Mouse (Mus musculus) heart, embryonic 12.5 days (tissue): ENCODE results near the gene Adgrg6. TPM values are rescaled to one million over a fixed set of nuclear protein-coding genes. Genes with fewer than 3 reads are reported as not detected.

ENCODE experiments used
- ATAC-seq: fragments of 200-750 bp; cut with Nextera tagmentation; 2 replicates; pipeline ENCODE4 v1.8.0; 2017; ENCODE audit warnings: moderate TSS enrichment, moderate library complexity; ENCODE audit not compliant: insufficient number of reproducible peaks, low FRiP score
- H3K27ac ChIP-seq: fragments of 300-500 bp; sonication (generic); 2 replicates; pipeline ENCODE4 v1.5.1; 2016; ENCODE audit warnings: mild to moderate bottlenecking, moderate library complexity; ENCODE audit not compliant: poor library complexity, severe bottlenecking
- H3K27me3 ChIP-seq: fragments of 300-500 bp; sonication (generic); replicated peaks from 2 replicates; pipeline ENCODE4 v1.6.1; 2016; ENCODE audit warnings: mild to moderate bottlenecking, moderate library complexity
- H3K36me3 ChIP-seq: fragments of 300-500 bp; sonication (generic); 2 replicates; pipeline ENCODE4 v1.6.1; 2016; ENCODE audit warnings: mild to moderate bottlenecking, moderate library complexity
- H3K4me1 ChIP-seq: fragments of 300-500 bp; sonication (generic); replicated peaks from 2 replicates; pipeline ENCODE4 v1.6.1; 2016; ENCODE audit warnings: mild to moderate bottlenecking
- H3K4me2 ChIP-seq: fragments of 300-500 bp; sonication (generic); 2 replicates; pipeline ENCODE4 v1.6.1; 2016; ENCODE audit warnings: mild to moderate bottlenecking, moderate library complexity
- H3K4me3 ChIP-seq: fragments of 300-500 bp; sonication (generic); 2 replicates; pipeline ENCODE4 v1.5.1; 2016; ENCODE audit warnings: mild to moderate bottlenecking
- H3K9ac ChIP-seq: fragments of 300-500 bp; sonication (generic); 2 replicates; pipeline ENCODE4 v1.6.1; 2016; ENCODE audit warnings: mild to moderate bottlenecking, moderate library complexity
- H3K9me3 ChIP-seq: fragments of 300-500 bp; sonication (generic); replicated peaks from 2 replicates; pipeline ENCODE4 v1.6.1; 2016; ENCODE audit warnings: mild to moderate bottlenecking, moderate library complexity
- WGBS: fragments of 180-500 bp; shearing (Covaris S2); methylation state at CpG from one replicate; pipeline ENCODE4 v1.1.7; 2016; 5-methylcytosine and 5-hydroxymethylcytosine counted together
- polyA plus RNA-seq: library from polyadenylated mRNA; unstranded; fragments of >200 nt; fragmentation: Nextera tagmentation; extraction: Ambion mirVana; gene quantifications from 2 replicates; pipeline ENCODE4 v1.2.1, GENCODE M21; 2016

The Adgrg6 gene
- polyA plus RNA-seq, 1 experiment from 2014 or later = 28.4 TPM

DNA sequence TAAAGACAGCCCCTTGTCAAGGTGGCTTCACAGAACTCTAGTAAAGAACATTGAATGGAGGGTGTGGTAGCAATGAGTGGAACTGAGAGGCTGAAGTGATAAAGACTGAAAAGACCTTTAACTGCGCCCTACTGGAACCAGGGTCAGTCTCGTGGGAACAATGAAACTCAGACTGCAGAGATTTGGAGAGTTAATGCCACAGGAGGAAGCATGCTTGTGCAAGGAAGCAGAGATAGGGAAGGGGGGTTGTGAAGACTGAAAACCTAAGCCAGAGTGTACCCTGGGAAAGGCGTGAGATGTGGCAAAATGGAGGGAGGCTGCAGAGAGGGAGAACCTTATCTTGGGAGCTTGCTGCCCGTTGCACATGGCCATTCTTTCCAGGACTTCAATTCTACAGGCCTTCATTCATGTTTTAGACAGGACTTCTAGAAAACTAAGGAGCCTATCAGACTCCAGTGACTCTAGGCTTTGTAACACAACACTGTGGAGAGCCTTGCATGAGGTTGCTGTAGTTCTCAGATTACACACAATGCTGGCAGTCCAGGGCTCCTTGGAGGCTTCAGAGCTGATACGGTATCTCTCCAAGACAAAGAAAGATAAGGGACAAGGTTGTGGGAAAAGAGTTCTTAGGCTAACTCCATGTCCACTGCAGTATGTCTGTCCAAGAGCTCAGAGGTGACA lies 85.1 kb downstream of the Adgrg6 start:
- no peak overlapping the region for H3K9ac ChIP-seq
- H3K36me3 ChIP-seq = no peaks in the 10 kb centered on the region
- WGBS = 23% methylated on average over 5 of the region's 5 CpGs
- peak overlapping the region; percentile 58 for H3K27ac ChIP-seq
- no peak overlapping the region for H3K4me3 ChIP-seq
- peak; percentile 82 for ATAC-seq
- peaks cover 19% of the 10 kb centered on the region for H3K4me1 ChIP-seq
- no peaks in the 10 kb centered on the region for H3K27me3 ChIP-seq
- H3K9me3 ChIP-seq = no peaks in the 10 kb centered on the region
- 0 out of 2 replicates have a peak overlapping the region, but pooled peaks have one; percentile 4 for H3K4me2 ChIP-seq

GRCm38 (mm10) chr10:14459819-14460218 lies 85.6 kb downstream of the Adgrg6 start:
- Histone ChIP-seq H3K27ac (peak overlapping the region; percentile 58), H3K36me3 (no peaks in the 10 kb centered on the region)
- peak; percentile 33; the same call in 1 of the 2 replicates for ATAC-seq

DNA sequence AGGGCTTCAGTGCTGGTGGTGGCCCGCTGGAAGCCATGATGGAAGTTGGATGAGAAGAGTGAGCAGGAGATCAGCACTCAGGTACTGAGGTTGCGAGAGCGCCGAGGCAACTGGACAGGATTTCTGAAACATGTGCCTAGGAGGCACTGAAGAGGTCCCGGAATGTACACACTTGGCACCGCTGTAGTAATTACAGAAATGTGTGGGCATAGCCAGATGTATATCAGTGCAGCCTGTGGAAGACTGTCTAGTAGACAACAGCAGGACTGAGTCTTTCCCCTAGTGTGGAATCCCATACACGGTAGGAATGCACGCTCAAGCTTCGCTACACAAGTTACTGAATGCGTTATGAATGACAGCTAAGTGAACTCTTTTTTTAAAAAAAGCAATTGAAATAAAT lies 86.1 kb downstream of the Adgrg6 start:
- ATAC-seq = no peak
- no peaks in the 10 kb centered on the region for H3K9me3 ChIP-seq
- WGBS = 84% methylated on average over 10 of the region's 10 CpGs
- peaks cover 17% of the 10 kb centered on the region for H3K4me1 ChIP-seq
- no peaks in the 10 kb centered on the region for H3K27me3 ChIP-seq
- peak overlapping the region; percentile 41; the same call in 1 of the 2 replicates for H3K27ac ChIP-seq
- H3K36me3 ChIP-seq = no peaks in the 10 kb centered on the region
- H3K4me2 ChIP-seq = no peak overlapping the region
- no peak overlapping the region for H3K4me3 ChIP-seq
- no peak overlapping the region for H3K9ac ChIP-seq

More at GRCm38 (mm10) chr10:14459819-14460218, 85.6 kb downstream of the Adgrg6 start:
- Histone ChIP-seq H3K9ac (no peak overlapping the region), H3K27me3 (no peaks in the 10 kb centered on the region), H3K4me3 (no peak overlapping the region), H3K9me3 (no peaks in the 10 kb centered on the region), H3K4me1 (peaks cover 19% of the 10 kb centered on the region), H3K4me2 (no peak overlapping the region)
- 54% methylated on average over 7 of the region's 7 CpGs for WGBS

DNA sequence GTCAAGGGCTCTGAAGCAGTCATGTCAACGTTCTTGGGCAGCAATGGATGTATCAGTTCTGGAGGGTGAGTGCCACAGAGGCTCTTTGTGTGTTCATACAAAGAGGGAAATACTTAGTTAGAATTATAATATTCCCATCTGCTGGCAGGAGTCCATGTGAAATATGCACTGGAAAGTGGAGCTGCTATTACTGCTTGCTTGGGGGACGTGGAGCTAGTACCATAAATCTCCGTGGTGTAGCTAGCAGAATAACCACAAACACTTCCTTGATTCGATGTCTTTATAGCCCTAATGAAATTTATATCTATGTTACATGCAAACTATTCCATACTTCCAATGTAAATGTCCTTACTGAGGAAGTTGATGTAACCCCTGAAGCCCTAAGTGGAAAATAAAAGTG lies 91.0 kb downstream of the Adgrg6 start:
- WGBS = 74% methylated on average over 4 of the region's 4 CpGs
- no peaks in the 10 kb centered on the region for H3K36me3 ChIP-seq
- no peak overlapping the region for H3K4me3 ChIP-seq
- no peaks in the 10 kb centered on the region for H3K27me3 ChIP-seq
- peak overlapping the region; percentile 7; the same call in 1 of the 2 replicates for H3K27ac ChIP-seq
- H3K9me3 ChIP-seq = no peaks in the 10 kb centered on the region
- H3K4me1 ChIP-seq = no peaks in the 10 kb centered on the region
- H3K9ac ChIP-seq = no peak overlapping the region
- no peak for ATAC-seq
- H3K4me2 ChIP-seq = no peak overlapping the region

DNA sequence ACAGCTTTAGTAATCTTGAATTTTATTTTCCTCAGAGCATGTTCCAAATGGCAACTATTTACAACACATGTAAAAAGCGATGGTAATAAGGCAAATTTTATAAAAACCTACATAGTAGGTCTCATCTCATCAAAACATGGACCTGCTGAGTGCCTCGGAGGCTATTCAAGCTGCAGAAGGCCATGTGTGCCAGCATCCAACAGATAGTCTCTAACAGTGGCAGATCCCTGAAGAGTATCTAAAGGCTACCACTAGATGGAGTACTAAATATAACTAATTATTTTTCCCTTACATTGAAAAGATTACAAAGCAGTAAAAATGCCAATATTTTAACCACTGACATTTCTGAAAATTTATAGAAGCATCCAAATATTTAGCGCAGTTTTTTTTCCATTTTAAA lies 93.6 kb downstream of the Adgrg6 start:
- no peak overlapping the region for H3K4me3 ChIP-seq
- no peak for ATAC-seq
- no peaks in the 10 kb centered on the region for H3K27me3 ChIP-seq
- H3K9me3 ChIP-seq = no peaks in the 10 kb centered on the region
- no peak overlapping the region for H3K27ac ChIP-seq
- H3K36me3 ChIP-seq = peaks cover 2% of the 10 kb centered on the region; the same call in 1 of the 2 replicates
- H3K4me1 ChIP-seq = no peaks in the 10 kb centered on the region
- no peak overlapping the region for H3K4me2 ChIP-seq
- no peak overlapping the region for H3K9ac ChIP-seq
- 29% methylated on average over 3 of the region's 3 CpGs for WGBS

DNA sequence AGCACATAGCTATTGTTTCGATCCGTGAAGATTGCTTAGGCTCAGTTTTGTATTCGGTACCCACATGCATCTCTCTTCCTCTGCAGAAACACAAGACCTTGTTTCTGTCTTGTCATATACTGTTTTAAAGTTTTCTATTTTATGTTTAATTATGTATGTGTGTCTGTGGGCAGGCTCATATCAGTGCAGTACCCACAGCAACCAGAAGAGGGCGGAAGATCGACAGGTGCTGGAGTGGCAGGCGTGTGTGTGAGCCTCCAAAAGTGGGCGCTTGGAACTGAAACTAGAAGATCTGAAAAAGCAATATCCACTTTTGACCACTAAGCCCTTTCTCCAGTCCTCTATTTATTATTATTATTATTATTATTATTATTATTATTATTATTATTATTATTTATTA lies 95.4 kb downstream of the Adgrg6 start:
- Histone ChIP-seq H3K4me1 (no peaks in the 10 kb centered on the region), H3K36me3 (peaks cover 6% of the 10 kb centered on the region; the same call in 1 of the 2 replicates), H3K9ac (no peak overlapping the region), H3K9me3 (no peaks in the 10 kb centered on the region), H3K27ac (no peak overlapping the region), H3K4me3 (no peak overlapping the region), H3K4me2 (no peak overlapping the region), H3K27me3 (no peaks in the 10 kb centered on the region)
- ATAC-seq = no peak
- WGBS = 76% methylated on average over 7 of the region's 7 CpGs

DNA sequence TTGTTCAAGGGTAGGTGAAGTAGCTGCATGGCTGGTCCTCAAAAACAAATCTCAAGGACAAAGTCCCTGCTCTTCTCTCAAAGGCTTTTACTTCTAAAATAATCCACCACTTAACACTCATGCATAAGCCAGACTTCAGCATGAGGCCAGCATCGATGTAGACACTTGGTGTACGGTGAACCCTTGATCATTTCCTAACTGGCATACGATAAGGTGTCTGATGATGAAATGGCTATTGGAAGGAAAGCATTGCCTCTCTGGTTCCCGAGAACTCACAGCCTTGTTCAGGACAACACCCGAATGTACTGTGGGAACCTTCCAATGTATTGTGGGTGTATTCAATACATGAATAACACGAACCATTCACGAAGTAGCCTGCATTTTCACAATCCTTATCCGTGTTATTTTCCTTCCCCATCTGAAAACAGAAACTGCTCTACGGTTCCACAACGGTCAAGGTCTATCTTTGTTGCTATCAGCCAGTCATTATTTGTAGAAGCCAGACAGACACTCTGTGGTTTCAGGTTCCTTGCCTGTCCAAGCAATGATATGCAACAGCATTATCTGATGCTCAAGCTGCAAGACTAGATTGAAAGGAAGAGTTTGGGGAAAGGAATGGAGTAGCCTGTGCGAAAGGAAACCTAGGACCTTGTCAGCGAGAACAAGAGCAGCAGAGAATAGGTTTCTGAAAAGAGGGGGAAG lies 99.7 kb downstream of the Adgrg6 start:
- WGBS = 61% methylated on average over 12 of the region's 12 CpGs
- no peak overlapping the region for H3K9ac ChIP-seq
- no peak for ATAC-seq
- no peaks in the 10 kb centered on the region for H3K9me3 ChIP-seq
- H3K4me3 ChIP-seq = no peak overlapping the region
- no peaks in the 10 kb centered on the region for H3K4me1 ChIP-seq
- no peak overlapping the region for H3K4me2 ChIP-seq
- no peak overlapping the region for H3K27ac ChIP-seq
- H3K27me3 ChIP-seq = no peaks in the 10 kb centered on the region
- H3K36me3 ChIP-seq = peaks cover 15% of the 10 kb centered on the region

- Histone ChIP-seq H3K4me3 (no peak overlapping the region), H3K9me3 (no peaks in the 10 kb centered on the region), H3K27ac (no peak overlapping the region), H3K9ac (no peak overlapping the region), H3K27me3 (no peaks in the 10 kb centered on the region), H3K4me2 (no peak overlapping the region), H3K36me3 (peaks cover 18% of the 10 kb centered on the region), H3K4me1 (no peaks in the 10 kb centered on the region)
- no peak for ATAC-seq
- 85% methylated on average over 9 of the region's 9 CpGs for WGBS
These were observed 104.4 kb downstream of the Adgrg6 start for GRCm38 (mm10) chr10:14440860-14441579.

DNA sequence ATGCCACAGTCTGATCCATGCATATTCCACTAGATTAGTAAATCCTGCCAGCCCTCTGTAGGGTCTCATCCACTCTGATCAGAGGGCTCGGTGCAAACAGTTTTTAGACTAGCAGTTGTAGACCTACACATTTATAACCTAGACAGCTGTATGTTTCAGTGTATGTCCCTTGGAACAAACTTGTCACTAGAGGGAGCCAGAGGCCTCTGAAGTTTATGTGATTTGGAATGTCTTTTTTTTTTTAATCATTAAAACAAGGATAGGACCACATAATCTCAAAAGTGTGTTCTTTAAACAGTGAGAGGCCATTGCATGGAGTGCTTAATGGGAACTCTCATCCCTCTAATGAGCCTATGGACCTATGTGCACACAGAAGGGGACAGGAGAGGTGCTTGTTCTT lies 141.4 kb downstream of the Adgrg6 start:
- H3K9ac ChIP-seq = no peak overlapping the region
- WGBS = 64% methylated on average over 1 of the region's 1 CpGs
- H3K4me2 ChIP-seq = no peak overlapping the region
- peaks cover 20% of the 10 kb centered on the region for H3K36me3 ChIP-seq
- H3K27me3 ChIP-seq = no peaks in the 10 kb centered on the region
- no peak for ATAC-seq
- H3K4me3 ChIP-seq = no peak overlapping the region
- peaks cover 9% of the 10 kb centered on the region for H3K9me3 ChIP-seq
- no peaks in the 10 kb centered on the region for H3K4me1 ChIP-seq
- no peak overlapping the region for H3K27ac ChIP-seq

GRCm38 (mm10) chr10:14401744-14402143 lies 143.7 kb downstream of the Adgrg6 start:
- ATAC-seq = no peak
- WGBS = 77% methylated on average over 8 of the region's 8 CpGs
- H3K4me2 ChIP-seq = no peak overlapping the region
- no peaks in the 10 kb centered on the region for H3K4me1 ChIP-seq
- H3K36me3 ChIP-seq = peaks cover 8% of the 10 kb centered on the region
- no peak overlapping the region for H3K27ac ChIP-seq
- peaks cover 3% of the 10 kb centered on the region for H3K9me3 ChIP-seq
- H3K4me3 ChIP-seq = no peak overlapping the region
- no peaks in the 10 kb centered on the region for H3K27me3 ChIP-seq
- H3K9ac ChIP-seq = no peak overlapping the region

- no peak overlapping the region for H3K27ac ChIP-seq
- WGBS = 9% methylated on average over 11 of the region's 11 CpGs
- H3K4me3 ChIP-seq = no peak overlapping the region
- H3K9ac ChIP-seq = no peak overlapping the region
- H3K27me3 ChIP-seq = no peaks in the 10 kb centered on the region
- H3K36me3 ChIP-seq = no peaks in the 10 kb centered on the region
- peak; percentile 55; the same call in 1 of the 2 replicates for ATAC-seq
- H3K9me3 ChIP-seq = no peaks in the 10 kb centered on the region
- H3K4me2 ChIP-seq = no peak overlapping the region
- peaks cover 2% of the 10 kb centered on the region; the same call in 1 of the 2 replicates for H3K4me1 ChIP-seq
These were observed 154.3 kb downstream of the Adgrg6 start for GRCm38 (mm10) chr10:14391025-14391639.
